Mouse (Mus musculus): Measurements from ENCODE around the gene Nfe2l3.

DNA sequence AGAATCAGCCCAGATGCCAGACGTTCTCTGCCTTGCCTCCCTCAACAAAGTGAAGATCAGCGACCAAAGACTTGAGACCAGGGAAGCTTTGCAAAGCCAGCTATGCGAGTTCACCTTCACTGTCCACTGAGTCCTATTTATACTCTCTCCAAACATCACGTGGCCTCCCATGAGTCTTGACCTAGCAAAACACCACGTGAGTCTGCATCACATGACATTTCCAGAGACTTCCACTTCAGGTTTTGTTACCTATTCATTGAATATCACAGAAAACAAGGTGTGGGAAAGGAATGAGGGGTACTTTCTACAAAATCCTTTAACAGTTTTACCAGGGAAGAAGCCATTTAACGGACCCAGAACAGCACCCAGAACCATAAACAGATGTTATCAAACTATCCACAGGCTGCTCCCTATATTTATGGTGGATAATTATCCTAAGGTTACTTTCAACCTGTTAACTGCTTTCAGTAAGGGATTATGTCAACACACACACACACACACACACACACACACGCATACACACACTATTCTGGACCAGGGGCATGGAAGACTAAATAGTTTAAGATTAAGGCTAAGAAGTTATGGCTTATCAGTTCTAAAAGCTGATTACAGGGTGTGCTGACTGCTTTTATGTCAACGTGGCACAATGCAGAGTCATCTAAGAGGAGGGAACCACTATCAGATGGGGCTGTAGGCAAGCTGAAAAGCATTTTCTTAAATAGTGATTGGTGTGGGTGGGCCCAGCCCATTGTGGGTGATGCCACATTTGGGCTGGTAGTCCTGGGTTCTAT, 65.0 kb downstream of the Nfe2l3 start:
- TF ChIP-seq CTCF (IDR thresholded peaks at IDR 0.05; ENCODE audit: borderline replicate concordance, extremely low read depth, insufficient read depth, insufficient read length): no peak
- TF ChIP-seq POLR2A (IDR thresholded peaks at IDR 0.05; ENCODE audit: borderline replicate concordance, extremely low read depth, insufficient read depth, insufficient read length, poor library complexity, severe bottlenecking): no peak

Measured in brain, embryonic 14.5 days (tissue).